Mouse (Mus musculus) embryonic facial prominence, embryonic 13.5 days (tissue): ENCODE data around the gene Krt16. TPM values are rescaled to one million over a fixed set of nuclear protein-coding genes. Genes with fewer than 3 reads are reported as not detected.

Source experiments
- polyA plus RNA-seq: library from polyadenylated mRNA; unstranded; fragments of >200 nt; fragmentation: Nextera tagmentation; extraction: Ambion mirVana; gene quantifications from 2 replicates; pipeline ENCODE4 v1.2.1, GENCODE M21; 2015

Krt16 gene
- polyA plus RNA-seq, 1 experiment from 2014 or later, result 0.45 TPM

Other genes starting within 250 kb of the Krt16 start
- gene Krt33a, start 232.7 kb downstream of the Krt16 start, polyA plus RNA-seq, result not detected in 2 replicates
- not detected in 2 replicates for gene Krt33b, start 219.0 kb downstream of the Krt16 start, polyA plus RNA-seq
- gene Krt34, start 207.3 kb downstream of the Krt16 start, polyA plus RNA-seq, result not detected in 2 replicates
- not detected in 2 replicates for gene Krt31, start 198.4 kb downstream of the Krt16 start, polyA plus RNA-seq
- gene Krt32, start 160.7 kb downstream of the Krt16 start, polyA plus RNA-seq, result 0.36 and 0.70 TPM in 2 replicates
- 1.5 and 2.4 TPM in 2 replicates for gene Krt35, start 152.7 kb downstream of the Krt16 start, polyA plus RNA-seq
- gene Krt36, start 143.3 kb downstream of the Krt16 start, polyA plus RNA-seq, result 0.15 TPM in 1 of 2 replicates, not detected in the other
- gene Krt13, start 127.3 kb downstream of the Krt16 start, polyA plus RNA-seq, result 1.1 and 2.2 TPM in 2 replicates
- gene Krt15, start 113.0 kb downstream of the Krt16 start, polyA plus RNA-seq, result 314 and 354 TPM in 2 replicates
- 44.6 and 57.3 TPM in 2 replicates for gene Krt19, start 100.2 kb downstream of the Krt16 start, polyA plus RNA-seq
- not detected in 2 replicates for gene Krt9, start 55.7 kb downstream of the Krt16 start, polyA plus RNA-seq
- gene Krt14, start 41.4 kb downstream of the Krt16 start, polyA plus RNA-seq, result 574 and 670 TPM in 2 replicates
- gene Krt17, start 12.1 kb upstream of the Krt16 start, polyA plus RNA-seq, result 161 and 186 TPM in 2 replicates
- gene Krt42, start 21.0 kb upstream of the Krt16 start, polyA plus RNA-seq, result 0.20 and 0.25 TPM in 2 replicates
- 1,424 and 1,667 TPM in 2 replicates for gene Eif1, start 71.0 kb upstream of the Krt16 start, polyA plus RNA-seq
- 1.2 TPM in 1 of 2 replicates, not detected in the other for gene Gast, start 85.5 kb upstream of the Krt16 start, polyA plus RNA-seq
- 5.9 and 7.6 TPM in 2 replicates for gene Hap1, start 107.2 kb upstream of the Krt16 start, polyA plus RNA-seq
- gene Jup, start 148.9 kb upstream of the Krt16 start, polyA plus RNA-seq, result 104 TPM in 2 replicates
- gene P3h4, start 165.9 kb upstream of the Krt16 start, polyA plus RNA-seq, result 52.2 and 57.2 TPM in 2 replicates
- 125 and 134 TPM in 2 replicates for gene Fkbp10, start 166.8 kb upstream of the Krt16 start, polyA plus RNA-seq
- gene Nt5c3b, start 192.9 kb upstream of the Krt16 start, polyA plus RNA-seq, result 158 and 167 TPM in 2 replicates
- gene Klhl10, start 193.0 kb upstream of the Krt16 start, polyA plus RNA-seq, result 1.1 and 1.7 TPM in 2 replicates
- 12.0 and 12.6 TPM in 2 replicates for gene Klhl11, start 223.8 kb upstream of the Krt16 start, polyA plus RNA-seq